ENCODE assay signal across 20 mouse cellular contexts in genomic region chr6:80975162-80975561, GRCm38 (mm10).
DNase-seq lines count a peak whose midpoint lies in the region; ATAC-seq and TF ChIP-seq lines count a peak whose summit lies in the region.
"Had no signal": no experiment of that assay in that cellular context is flagged by ENCODE, and none has a peak within 500 bp of the region (broad histone marks: within the 10 kb centered on the region; RNA-seq: fewer than 3 reads in every experiment).

No protein-coding gene starts in this region.

- H3K27me3 ChIP-seq in forebrain, embryonic 14.5 days (replicated peaks; ENCODE audit: control insufficient read depth, insufficient read depth, low read length) = no peaks in the 10 kb centered on the region
- no peaks in the 10 kb centered on the region for H3K27me3 ChIP-seq in forebrain, embryonic 10.5 days (ENCODE audit: poor library complexity, severe bottlenecking)
- no peaks in the 10 kb centered on the region for H3K27me3 ChIP-seq in hindbrain, embryonic 16.5 days (replicated peaks; ENCODE audit: control insufficient read depth, insufficient read depth, low read length)
- no peaks in the 10 kb centered on the region for H3K27me3 ChIP-seq in hindbrain, embryonic 10.5 days (ENCODE audit: insufficient read depth, poor library complexity, severe bottlenecking)
- H3K27me3 ChIP-seq: heart, embryonic 15.5 days had no signal

- no peak for TF ChIP-seq POLR2A in brain, embryonic 14.5 days (IDR thresholded peaks at IDR 0.05; ENCODE audit: borderline replicate concordance, extremely low read depth, insufficient read depth, insufficient read length, poor library complexity, severe bottlenecking)

- H3K4me2 ChIP-seq in forebrain, embryonic 14.5 days (ENCODE audit: low read length) = no peak overlapping the region
- H3K4me2 ChIP-seq in hindbrain, embryonic 16.5 days (ENCODE audit: low read length) = no peak overlapping the region
- H3K4me2 ChIP-seq: heart, embryonic 11.5 days; heart, embryonic 15.5 days had no signal

- DNase-seq in forebrain, embryonic 14.5 days (ENCODE audit: low spot score) = peak; percentile 7
- DNase-seq in forebrain, embryonic 10.5 days (ENCODE audit: extremely low spot score, low spot score) = no peak
- no peak for DNase-seq in hindbrain, embryonic 10.5 days (ENCODE audit: low spot score)
- peak; percentile 50 for DNase-seq in brain, embryonic 14.5 days (ENCODE audit: low read depth)
- DNase-seq in mesoderm, embryonic 11.5 days (ENCODE audit: low read depth, low spot score) = peak; percentile 4
- no peak for DNase-seq in kidney, adult 8-10 months
- DNase-seq: adrenal gland, adult 8-10 months; adrenal gland, postnatal 36 days; cerebellum, adult 11 months; cerebellum, adult 9-10 months; cerebellum, postnatal 25 days; gastrocnemius, postnatal 14 days; heart, adult 2 months; heart, postnatal 14 days; kidney, adult 2 months had no signal

- peak; percentile 34; the same call in 1 of the 2 replicates for ATAC-seq in forebrain, embryonic 14.5 days
- ATAC-seq in hindbrain, embryonic 16.5 days = 0 out of 2 replicates have a peak, but pooled peaks have one; percentile 42
- ATAC-seq: intestine, embryonic 16.5 days had no signal

- no peak overlapping the region for H3K9ac ChIP-seq in forebrain, embryonic 14.5 days (ENCODE audit: low read length)
- no peak overlapping the region for H3K9ac ChIP-seq in hindbrain, embryonic 16.5 days (ENCODE audit: low read depth, low read length)
- H3K9ac ChIP-seq: heart, embryonic 15.5 days had no signal

- no peaks in the 10 kb centered on the region for H3K36me3 ChIP-seq in forebrain, embryonic 14.5 days (ENCODE audit: control insufficient read depth, insufficient read depth, low read length)
- no peaks in the 10 kb centered on the region for H3K36me3 ChIP-seq in forebrain, embryonic 10.5 days (replicated peaks)
- no peaks in the 10 kb centered on the region for H3K36me3 ChIP-seq in hindbrain, embryonic 16.5 days (ENCODE audit: control insufficient read depth, insufficient read depth, low read length)
- no peaks in the 10 kb centered on the region for H3K36me3 ChIP-seq in hindbrain, embryonic 10.5 days
- H3K36me3 ChIP-seq: embryonic facial prominence, embryonic 10.5 days; heart, embryonic 15.5 days had no signal

- no peaks in the 10 kb centered on the region for H3K4me1 ChIP-seq in forebrain, embryonic 14.5 days (ENCODE audit: control insufficient read depth, insufficient read depth, low read length)
- H3K4me1 ChIP-seq in forebrain, embryonic 10.5 days = no peaks in the 10 kb centered on the region
- H3K4me1 ChIP-seq in hindbrain, embryonic 16.5 days (ENCODE audit: control insufficient read depth, insufficient read depth, low read depth, low read length) = no peaks in the 10 kb centered on the region
- H3K4me1 ChIP-seq in hindbrain, embryonic 10.5 days (replicated peaks) = no peaks in the 10 kb centered on the region
- H3K4me1 ChIP-seq: embryonic facial prominence, embryonic 10.5 days; heart, embryonic 15.5 days had no signal

- no peak for TF ChIP-seq CTCF in brain, embryonic 14.5 days (IDR thresholded peaks at IDR 0.05; ENCODE audit: borderline replicate concordance, extremely low read depth, insufficient read depth, insufficient read length)

- H3K27ac ChIP-seq in forebrain, embryonic 14.5 days (ENCODE audit: low read depth, low read length) = no peak overlapping the region
- H3K27ac ChIP-seq in forebrain, embryonic 10.5 days = no peak overlapping the region
- no peak overlapping the region for H3K27ac ChIP-seq in hindbrain, embryonic 16.5 days (ENCODE audit: low read depth, low read length)
- H3K27ac ChIP-seq in hindbrain, embryonic 10.5 days = no peak overlapping the region
- H3K27ac ChIP-seq: embryonic facial prominence, embryonic 10.5 days; heart, adult 2 months; heart, embryonic 15.5 days had no signal

- 78% methylated on average over 2 of the region's 2 CpGs for WGBS in forebrain, embryonic 14.5 days
- 79% methylated on average over 2 of the region's 2 CpGs for WGBS in forebrain, embryonic 10.5 days
- 64% methylated on average over 2 of the region's 2 CpGs for WGBS in hindbrain, embryonic 16.5 days
- WGBS in hindbrain, embryonic 10.5 days = 74% methylated on average over 2 of the region's 2 CpGs

- H3K9me3 ChIP-seq in forebrain, embryonic 14.5 days (replicated peaks; ENCODE audit: control insufficient read depth, low read length) = no peaks in the 10 kb centered on the region
- H3K9me3 ChIP-seq in forebrain, embryonic 10.5 days = no peaks in the 10 kb centered on the region
- no peaks in the 10 kb centered on the region for H3K9me3 ChIP-seq in hindbrain, embryonic 16.5 days (ENCODE audit: control insufficient read depth, low read length)
- H3K9me3 ChIP-seq in hindbrain, embryonic 10.5 days = no peaks in the 10 kb centered on the region
- H3K9me3 ChIP-seq: embryonic facial prominence, embryonic 10.5 days; heart, embryonic 15.5 days had no signal

- no peak overlapping the region for H3K4me3 ChIP-seq in forebrain, embryonic 14.5 days (ENCODE audit: low read depth, low read length)
- H3K4me3 ChIP-seq in forebrain, embryonic 10.5 days = no peak overlapping the region
- H3K4me3 ChIP-seq in hindbrain, embryonic 16.5 days (ENCODE audit: low read length) = no peak overlapping the region
- H3K4me3 ChIP-seq in hindbrain, embryonic 10.5 days = no peak overlapping the region
- H3K4me3 ChIP-seq: embryonic facial prominence, embryonic 10.5 days; heart, adult 2 months; heart, embryonic 15.5 days had no signal

Comparison
In these comparisons a context has a peak if more than half of its experiments do, and no peak if none do; other contexts are left out.
1. DNase-seq: peak in forebrain, embryonic 14.5 days (single experiment), brain, embryonic 14.5 days (single experiment) and mesoderm, embryonic 11.5 days (single experiment); none in forebrain, embryonic 10.5 days (single experiment), hindbrain, embryonic 10.5 days (single experiment) and kidney, adult 8-10 months (0 of 2).